Mouse (Mus musculus): ENCODE measurements at regions not wholly inside any gene's neighbourhood (a gene's known extent, or its start where the extent isn't known, plus 50 kb on each side); places are given as distances from the start of the nearest gene placed in this dataset.
"Not testable (repeated sequence)": the region's sequence is repeated elsewhere in the genome, so short reads cannot be mapped to it uniquely, and the experiment has no call there.

GRCm38 (mm10) chrX:50602461-50602875, 174.2 kb upstream of the Olfr1324 start:
- DNase-seq (ENCODE audit: low spot score) = not testable (repeated sequence)

- peak; percentile 68 for DNase-seq (ENCODE audit: low spot score)
Observed at GRCm38 (mm10) chrX:50600262-50600661, 172.0 kb upstream of the Olfr1324 start.

- DNase-seq (ENCODE audit: low spot score) = no peak
Observed at GRCm38 (mm10) chrX:50599780-50600179, 171.5 kb upstream of the Olfr1324 start.

GRCm38 (mm10) chrX:50597626-50598025, 169.3 kb upstream of the Olfr1324 start:
- DNase-seq (ENCODE audit: low spot score) = not testable (repeated sequence)

GRCm38 (mm10) chrX:50597105-50597504, 168.8 kb upstream of the Olfr1324 start:
- DNase-seq (ENCODE audit: low spot score) = no peak

- DNase-seq (ENCODE audit: low spot score) = not testable (repeated sequence)
Observed at GRCm38 (mm10) chrX:50594976-50595375, 166.7 kb upstream of the Olfr1324 start.

- no peak for DNase-seq (ENCODE audit: low spot score)
Observed at GRCm38 (mm10) chrX:50591477-50591876, 163.2 kb upstream of the Olfr1324 start.

GRCm38 (mm10) chrX:50590673-50591341, 162.5 kb upstream of the Olfr1324 start:
- no peak for DNase-seq (ENCODE audit: low spot score)

GRCm38 (mm10) chrX:50588892-50589291, 160.6 kb upstream of the Olfr1324 start:
- DNase-seq (ENCODE audit: low spot score) = no peak

- DNase-seq (ENCODE audit: low spot score) = peak; percentile 47
Observed at GRCm38 (mm10) chrX:50583741-50584580, 155.7 kb upstream of the Olfr1324 start.

GRCm38 (mm10) chrX:50580200-50580599, 151.9 kb upstream of the Olfr1324 start:
- peak; percentile 34 for DNase-seq (ENCODE audit: low spot score)

- DNase-seq (ENCODE audit: low spot score) = peak; percentile 35
Observed at GRCm38 (mm10) chrX:50576824-50577223, 148.5 kb upstream of the Olfr1324 start.

GRCm38 (mm10) chrX:50572191-50573095, 144.1 kb upstream of the Olfr1324 start:
- not testable (repeated sequence) for DNase-seq (ENCODE audit: low spot score)

- no peak for DNase-seq (ENCODE audit: low spot score)
Observed at GRCm38 (mm10) chrX:50569087-50569486, 140.8 kb upstream of the Olfr1324 start.

- peak; percentile 37 for DNase-seq (ENCODE audit: low spot score)
Observed at GRCm38 (mm10) chrX:50566345-50566744, 138.0 kb upstream of the Olfr1324 start.

- not testable (repeated sequence) for DNase-seq (ENCODE audit: low spot score)
Observed at GRCm38 (mm10) chrX:50565031-50565430, 136.7 kb upstream of the Olfr1324 start.

GRCm38 (mm10) chrX:50560915-50561314, 132.6 kb upstream of the Olfr1324 start:
- DNase-seq (ENCODE audit: low spot score) = no peak

- DNase-seq (ENCODE audit: low spot score) = no peak
Observed at GRCm38 (mm10) chrX:50550297-50550696, 122.0 kb upstream of the Olfr1324 start.

- no peak for DNase-seq (ENCODE audit: low spot score)
Observed at GRCm38 (mm10) chrX:50549713-50550112, 121.4 kb upstream of the Olfr1324 start.

- DNase-seq (ENCODE audit: low spot score) = not testable (repeated sequence)
Observed at GRCm38 (mm10) chrX:50537785-50538159, 109.5 kb upstream of the Olfr1324 start.

- peak; percentile 34 for DNase-seq (ENCODE audit: low spot score)
Observed at GRCm38 (mm10) chrX:50537122-50537784, 109.0 kb upstream of the Olfr1324 start.

GRCm38 (mm10) chrX:50504047-50504446, 75.7 kb upstream of the Olfr1324 start:
- DNase-seq (ENCODE audit: low spot score) = no peak
